Mouse (Mus musculus): Measurements from ENCODE around the gene Id1. TPM values are rescaled to one million over a fixed set of nuclear protein-coding genes. Genes with fewer than 3 reads are reported as not detected.

The Id1 gene
- total and polyA plus RNA-seq, 3 experiments, result 0.93 TPM; not detected in 2

- no peak for DNase-seq (ENCODE audit: extremely low read depth)
- TF ChIP-seq MXI1 (IDR thresholded peaks at IDR 0.05; ENCODE audit: low read depth, low read length), result no peak
- no peak for TF ChIP-seq USF2 (conservative IDR thresholded peaks at IDR 0.05; ENCODE audit: low read depth, low read length)
- TF ChIP-seq SMC3 (IDR thresholded peaks at IDR 0.05; ENCODE audit: low read depth, low read length), result no peak
- TF ChIP-seq ETS1 (conservative IDR thresholded peaks at IDR 0.05; ENCODE audit: low read depth, low read length), result no peak
- no peak for TF ChIP-seq UBTF (IDR thresholded peaks at IDR 0.05; ENCODE audit: low read depth, low read length)
- TF ChIP-seq MAFK (IDR thresholded peaks at IDR 0.05; ENCODE audit: insufficient replicate concordance, low read length), result no peak
- TF ChIP-seq MAX (IDR thresholded peaks at IDR 0.05; ENCODE audit: low read length), result no peak
- TF ChIP-seq MEF2A (IDR thresholded peaks at IDR 0.05; ENCODE audit: borderline replicate concordance, low read depth, low read length), result no peak
- no peak for TF ChIP-seq POLR2A (IDR thresholded peaks at IDR 0.05; ENCODE audit: low read depth, low read length)
- no peak for TF ChIP-seq NRF1 (IDR thresholded peaks at IDR 0.05; ENCODE audit: low read depth, low read length)
- no peak for TF ChIP-seq CTCF (conservative IDR thresholded peaks at IDR 0.05 in 1 of 2, IDR thresholded peaks at IDR 0.05 in 1 of 2; ENCODE audit: low read depth in 2 of 2, low read length in 2 of 2)
- no peak for TF ChIP-seq PAX5 (IDR thresholded peaks at IDR 0.05; ENCODE audit: low read length)
- TF ChIP-seq SIN3A (IDR thresholded peaks at IDR 0.05; ENCODE audit: low read length), result no peak
- no peak for TF ChIP-seq MYC (IDR thresholded peaks at IDR 0.05; ENCODE audit: low read depth, low read length)
- no peak for TF ChIP-seq ZC3H11A (IDR thresholded peaks at IDR 0.05; ENCODE audit: low read depth, low read length)
- no peak for TF ChIP-seq MAZ (IDR thresholded peaks at IDR 0.05; ENCODE audit: low read depth, low read length)
- no peak for TF ChIP-seq RCOR1 (conservative IDR thresholded peaks at IDR 0.05; ENCODE audit: low read depth, low read length)
- Histone ChIP-seq H3K79me2 (replicated peaks; ENCODE audit: control insufficient read depth, extremely low read depth, insufficient read depth, poor library complexity, severe bottlenecking) (no peaks in the 10 kb centered on the region), H3K9ac (ENCODE audit: insufficient read depth, low read depth) (no peak overlapping the region), H3K27me3 (replicated peaks) (no peaks in the 10 kb centered on the region), H3K36me3 (replicated peaks in 1 of 2; ENCODE audit: control insufficient read depth in 1 of 2, insufficient read depth in 1 of 2, low read length in 1 of 2) (peaks cover 87 to 98% of the 10 kb centered on the region in 2 experiments), H3K4me3 (replicated peaks in 1 of 3; ENCODE audit: low read depth in 2 of 3, low read length in 2 of 3, poor library complexity in 1 of 3) (no peak overlapping the region), H3K4me1 (ENCODE audit: control insufficient read depth in 1 of 2, insufficient read depth in 2 of 2) (peaks cover 0 to 14% of the 10 kb centered on the region in 2 experiments; a peak in 2 of 4 replicates), H3K9me3 (replicated peaks; ENCODE audit: low read length) (peaks cover 7% of the 10 kb centered on the region), H3K27ac (ENCODE audit: insufficient read depth, low read depth) (no peak overlapping the region), H3K4me2 (ENCODE audit: insufficient read depth, low read depth, poor library complexity, severe bottlenecking) (no peak overlapping the region)
- in situ Hi-C loops (cut with MboI; ENCODE audit: low pct_ligation_motif_present, low pct_unique_long_range_greater_than_20kb, low sequenced_read_pairs), result loop anchor here (5.0 kb wide), 2 partner anchors 34 to 129 kb away; partner anchors contain the start of genes Bcl2l1 and Id1
- dilution Hi-C loops (cut with MboI; ENCODE audit: extremely low pct_ligation_motif_present, extremely low pct_unique_long_range_greater_than_20kb, low sequenced_read_pairs), result no loop called here
These were observed 32.3 kb upstream of the Id1 start for GRCm38 (mm10) chr2:152703596-152704255.

- H3K4me2 ChIP-seq (ENCODE audit: insufficient read depth, low read depth, poor library complexity, severe bottlenecking), result no peak overlapping the region
- in situ Hi-C loops (cut with MboI; ENCODE audit: low pct_ligation_motif_present, low pct_unique_long_range_greater_than_20kb, low sequenced_read_pairs), result loop anchor here (5.0 kb wide), 2 partner anchors 33 to 128 kb away; partner anchors contain the start of genes Bcl2l1 and Id1
- no peak overlapping the region for H3K9ac ChIP-seq (ENCODE audit: insufficient read depth, low read depth)
- H3K36me3 ChIP-seq (replicated peaks in 1 of 2; ENCODE audit: control insufficient read depth in 1 of 2, insufficient read depth in 1 of 2, low read length in 1 of 2), result peaks cover 83 to 97% of the 10 kb centered on the region in 2 experiments
- H3K79me2 ChIP-seq (replicated peaks; ENCODE audit: control insufficient read depth, extremely low read depth, insufficient read depth, poor library complexity, severe bottlenecking), result no peaks in the 10 kb centered on the region
- H3K9me3 ChIP-seq (replicated peaks; ENCODE audit: low read length), result peaks cover 7% of the 10 kb centered on the region
- H3K4me3 ChIP-seq (replicated peaks in 1 of 3; ENCODE audit: low read depth in 2 of 3, low read length in 2 of 3, poor library complexity in 1 of 3), result no peak overlapping the region
- H3K27me3 ChIP-seq (replicated peaks), result no peaks in the 10 kb centered on the region
- dilution Hi-C loops (cut with MboI; ENCODE audit: extremely low pct_ligation_motif_present, extremely low pct_unique_long_range_greater_than_20kb, low sequenced_read_pairs), result no loop called here
- peaks cover 0 to 14% of the 10 kb centered on the region in 2 experiments; a peak in 2 of 4 replicates for H3K4me1 ChIP-seq (ENCODE audit: control insufficient read depth in 1 of 2, insufficient read depth in 2 of 2)
- DNase-seq (ENCODE audit: extremely low read depth), result no peak
- H3K27ac ChIP-seq (ENCODE audit: insufficient read depth, low read depth), result no peak overlapping the region
- no peak for TF ChIP-seq CHD2 (IDR thresholded peaks at IDR 0.05; ENCODE audit: low read length)
- TF ChIP-seq CTCF (conservative IDR thresholded peaks at IDR 0.05 in 1 of 2, IDR thresholded peaks at IDR 0.05 in 1 of 2; ENCODE audit: low read depth in 2 of 2, low read length in 2 of 2), result no peak
- no peak for TF ChIP-seq ZC3H11A (IDR thresholded peaks at IDR 0.05; ENCODE audit: low read depth, low read length)
- no peak for TF ChIP-seq USF2 (conservative IDR thresholded peaks at IDR 0.05; ENCODE audit: low read depth, low read length)
- TF ChIP-seq ZNF384 (IDR thresholded peaks at IDR 0.05; ENCODE audit: low read depth, low read length), result no peak
- TF ChIP-seq TBP (conservative IDR thresholded peaks at IDR 0.05; ENCODE audit: low read depth, low read length), result no peak
- TF ChIP-seq EP300 (IDR thresholded peaks at IDR 0.05; ENCODE audit: low read length), result no peak
- TF ChIP-seq BHLHE40 (IDR thresholded peaks at IDR 0.05; ENCODE audit: low read depth, low read length), result no peak
- no peak for TF ChIP-seq POLR2AphosphoS2 (IDR thresholded peaks at IDR 0.05; ENCODE audit: low read depth, low read length)
- TF ChIP-seq NELFE (IDR thresholded peaks at IDR 0.05; ENCODE audit: low read depth, low read length), result no peak
- no peak for TF ChIP-seq KAT2A (IDR thresholded peaks at IDR 0.05; ENCODE audit: insufficient replicate concordance, low read length)
- TF ChIP-seq MXI1 (IDR thresholded peaks at IDR 0.05; ENCODE audit: low read depth, low read length), result no peak
- no peak for TF ChIP-seq ETS1 (conservative IDR thresholded peaks at IDR 0.05; ENCODE audit: low read depth, low read length)
- no peak for TF ChIP-seq MYC (IDR thresholded peaks at IDR 0.05; ENCODE audit: low read depth, low read length)
- TF ChIP-seq JUN (IDR thresholded peaks at IDR 0.05; ENCODE audit: insufficient read depth, low read depth, low read length), result no peak
- no peak for TF ChIP-seq RAD21 (IDR thresholded peaks at IDR 0.05; ENCODE audit: low read depth, low read length)
- TF ChIP-seq POLR2A (IDR thresholded peaks at IDR 0.05; ENCODE audit: low read depth, low read length), result no peak
These were observed 31.8 kb upstream of the Id1 start for GRCm38 (mm10) chr2:152704256-152704605.
